ENCODE assay signal across 8 mouse cellular contexts in genomic region chr2:174284011-174284410, GRCm38 (mm10). TPM values are rescaled to one million over a fixed set of nuclear protein-coding genes. Genes with fewer than 3 reads are reported as not detected.
DNase-seq lines count a peak whose midpoint lies in the region; ATAC-seq and TF ChIP-seq lines count a peak whose summit lies in the region.

Gene Gnas, plus strand, starts transcription at chr2:174284320.

- H3K36me3 ChIP-seq in heart, embryonic 15.5 days, result peaks cover 47% of the 10 kb centered on the region
- H3K36me3 ChIP-seq in lung, embryonic 15.5 days, result peaks cover 78% of the 10 kb centered on the region

- H3K27me3 ChIP-seq in heart, embryonic 15.5 days, result peaks cover 52% of the 10 kb centered on the region
- H3K27me3 ChIP-seq in lung, embryonic 15.5 days, result peaks cover 61% of the 10 kb centered on the region

- H3K27ac ChIP-seq in heart, embryonic 15.5 days, result no peak within 1 kb of the TSS
- H3K27ac ChIP-seq in layer of hippocampus, adult 2 months, result no peak within 1 kb of the TSS
- no peak within 1 kb of the TSS for H3K27ac ChIP-seq in lung, embryonic 15.5 days

- 0 out of 2 replicates have a peak, but pooled peaks cover 4% of the 10 kb centered on the region for H3K9me3 ChIP-seq in heart, embryonic 15.5 days (replicated peaks)
- peaks cover 25% of the 10 kb centered on the region for H3K9me3 ChIP-seq in lung, embryonic 15.5 days

- no peak for ATAC-seq in CD4-positive, CD25-positive, alpha-beta regulatory T cell, adult 4 months
- ATAC-seq in erythroblast, adult 5-6 weeks (replicated peaks; ENCODE audit: low FRiP score, poor library complexity, severe bottlenecking), result no peak
- ATAC-seq in heart, embryonic 15.5 days (replicated peaks; ENCODE audit: insufficient number of reproducible peaks, insufficient read depth, low FRiP score, low read depth), result 0 out of 2 replicates have a peak, but pooled peaks have one; percentile 23
- ATAC-seq in lung, embryonic 15.5 days (ENCODE audit: borderline replicate concordance, extremely low read depth, low FRiP score, low TSS enrichment), result peak; percentile 16; the same call in 1 of the 2 replicates
- ATAC-seq in neutrophil, adult 5-6 weeks (ENCODE audit: extremely low read depth, insufficient number of reproducible peaks, low FRiP score, poor library complexity, severe bottlenecking), result no peak

- peak within 1 kb of the TSS; percentile 34 for H3K4me3 ChIP-seq in heart, embryonic 15.5 days
- peak within 1 kb of the TSS; percentile 22; the same call in 1 of the 2 replicates for H3K4me3 ChIP-seq in layer of hippocampus, adult 2 months
- peak within 1 kb of the TSS; percentile 27 for H3K4me3 ChIP-seq in lung, embryonic 15.5 days

- H3K4me2 ChIP-seq in heart, embryonic 15.5 days, result peak within 1 kb of the TSS; percentile 52
- H3K4me2 ChIP-seq in lung, embryonic 15.5 days, result peak within 1 kb of the TSS; percentile 50

- 0 out of 2 replicates have a peak, but pooled peaks cover 2% of the 10 kb centered on the region for H3K4me1 ChIP-seq in heart, embryonic 15.5 days (replicated peaks)
- H3K4me1 ChIP-seq in lung, embryonic 15.5 days, result peaks cover 5% of the 10 kb centered on the region; the same call in 1 of the 2 replicates

- peak; percentile 71 for TF ChIP-seq CTCF in layer of hippocampus, adult 2 months (conservative IDR thresholded peaks at IDR 0.05)

- DNase-seq in ZHBTc4 (ENCODE audit: low read depth, low spot score), result peak; percentile 86
- peak; percentile 15 to 31 for DNase-seq in layer of hippocampus, adult 2 months (ENCODE audit: low spot score in 2 of 2)
- no peak for DNase-seq in ovary, postnatal 36 days (ENCODE audit: low spot score)

- H3K9ac ChIP-seq in heart, embryonic 15.5 days, result no peak within 1 kb of the TSS
- no peak within 1 kb of the TSS for H3K9ac ChIP-seq in lung, embryonic 15.5 days

- WGBS in heart, embryonic 15.5 days, result 46% methylated on average over 19 of the region's 19 CpGs
- 36% methylated on average over 19 of the region's 19 CpGs for WGBS in lung, embryonic 15.5 days

RNA-seq across cellular contexts. Expression of gene Gnas, which starts in this region (rescaled TPM):
- polyA plus RNA-seq in CD4-positive, CD25-positive, alpha-beta regulatory T cell, adult 4 months (2017; shearing (Covaris generic)), result 100 to 1,000 TPM in 1 of 2 experiments, 10 to 100 TPM in 1; 96.1 to 130 TPM
- 236 and 242 TPM in 2 replicates for total RNA-seq in erythroblast, adult 5-6 weeks (2015; ENCODE audit: low replicate concordance)
- 156 and 162 TPM in 2 replicates for total RNA-seq in erythroblast, adult 5-6 weeks (2017; ENCODE audit: low replicate concordance)
- 1,401 and 1,438 TPM in 2 replicates for polyA plus RNA-seq in heart, embryonic 15.5 days (2015; fragmentation: Nextera tagmentation; extraction: Ambion mirVana)
- 1,000 to 10,000 TPM; 1,674 to 1,781 TPM for total RNA-seq in layer of hippocampus, adult 2 months (2021)
- polyA plus RNA-seq in lung, embryonic 15.5 days (2015; fragmentation: Nextera tagmentation; extraction: Ambion mirVana), result 2,028 and 2,095 TPM in 2 replicates
- total RNA-seq in neutrophil, adult 5-6 weeks (2017), result 285 and 293 TPM in 2 replicates

Comparison
In these comparisons a context has a peak if more than half of its experiments do, and no peak if none do; other contexts are left out.
1. RNA of gene Gnas (polyA plus RNA-seq): 2,028 to 2,095 TPM in lung, embryonic 15.5 days and 1,401 to 1,438 TPM in heart, embryonic 15.5 days; 96.1 to 130 TPM in CD4-positive, CD25-positive, alpha-beta regulatory T cell, adult 4 months; every median in the first group is over 10 times any median in the second.
2. ATAC-seq: peak in heart, embryonic 15.5 days (single experiment) and lung, embryonic 15.5 days (single experiment); none in CD4-positive, CD25-positive, alpha-beta regulatory T cell, adult 4 months (single experiment), erythroblast, adult 5-6 weeks (single experiment) and neutrophil, adult 5-6 weeks (single experiment).
3. Peak in every context shown above with its lines, with median percentiles within 50 percentile points of each other: H3K4me3 ChIP-seq.